Mouse (Mus musculus): ENCODE data around the gene Ttyh2.

- TF ChIP-seq CTCF (IDR thresholded peaks at IDR 0.05; ENCODE audit: borderline replicate concordance, insufficient read depth, low read depth, low read length) (no peak), POLR2A (IDR thresholded peaks at IDR 0.05; ENCODE audit: borderline replicate concordance, insufficient read depth, low read length) (no peak)
These were observed 29.1 kb downstream of the Ttyh2 start for GRCm38 (mm10) chr11:114704071-114704913.

All from cerebellum, adult 2 months (tissue).